Mouse (Mus musculus): Measurements from ENCODE around the gene Smlr1.
A peak's percentile ranks its signal among the peaks of the same experiment; 100 is the strongest.

The Smlr1 gene

DNA sequence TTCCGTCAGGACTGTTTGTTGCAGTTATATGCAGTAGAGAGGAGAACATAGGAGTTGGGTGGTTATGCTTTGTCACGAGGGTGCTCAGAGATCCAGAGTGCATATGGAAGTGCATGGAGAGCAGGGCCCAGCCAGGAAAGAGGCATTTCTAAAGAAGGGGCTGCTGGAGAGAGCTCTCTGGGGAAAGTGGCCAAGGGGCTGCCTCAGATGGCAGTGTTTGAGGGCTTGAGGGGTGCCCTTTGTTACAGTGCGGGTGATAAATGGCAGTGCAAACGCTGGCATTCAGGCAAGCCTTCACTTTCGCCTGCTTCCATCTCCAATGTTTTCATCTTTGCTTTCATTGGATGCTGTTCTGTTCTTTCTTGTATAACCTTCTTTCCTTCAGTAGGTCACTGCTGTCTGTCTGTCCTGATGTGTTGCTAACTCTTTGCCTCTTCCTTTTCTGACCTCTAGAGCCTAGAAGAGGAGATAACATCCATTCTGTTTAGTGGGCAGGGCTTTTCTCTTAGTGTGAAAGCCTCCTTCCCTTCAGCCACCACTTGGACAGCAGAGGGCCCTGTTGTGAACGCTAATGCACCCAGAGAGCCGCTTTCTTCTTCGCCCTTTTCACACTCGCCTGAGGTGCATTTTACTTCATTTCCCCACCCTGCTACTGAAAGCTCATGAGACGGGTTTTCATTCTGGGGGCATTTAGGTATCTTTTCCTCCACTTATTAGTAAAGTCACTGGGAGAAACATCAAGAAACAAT, 36.6 kb downstream of the Smlr1 start:
- DNase-seq (ENCODE audit: low read depth, low spot score) = no peak

- peak; percentile 63 for DNase-seq (ENCODE audit: low read depth, low spot score)
These were observed 47.6 kb downstream of the Smlr1 start for GRCm38 (mm10) chr10:25488456-25488855.

GRCm38 (mm10) chr10:25482791-25483190, 53.3 kb downstream of the Smlr1 start:
- no peak for DNase-seq (ENCODE audit: low read depth, low spot score)

DNA sequence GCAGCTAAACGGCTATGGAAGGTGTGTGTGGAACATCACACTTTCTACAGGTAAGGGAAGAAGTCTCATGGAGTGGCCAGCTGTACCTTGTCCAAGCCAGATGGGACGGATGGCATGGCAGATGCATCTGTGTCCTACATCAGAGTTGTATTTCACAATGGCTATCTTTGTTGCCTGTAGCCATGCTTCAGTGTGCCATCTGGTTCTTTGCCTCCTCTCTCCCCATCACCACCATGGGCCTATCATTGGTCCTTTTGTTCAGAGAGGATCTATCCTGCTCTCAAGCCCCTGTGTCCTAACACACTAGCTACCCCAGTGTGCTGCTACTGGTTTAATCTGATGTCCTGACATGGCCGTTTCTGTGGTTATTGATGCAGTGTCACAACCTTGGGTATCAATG, 56.4 kb downstream of the Smlr1 start:
- no peak for DNase-seq (ENCODE audit: low read depth, low spot score)
